Mouse (Mus musculus): ENCODE results near the gene Asb13. TPM values are rescaled to one million over a fixed set of nuclear protein-coding genes. Genes with fewer than 3 reads are reported as not detected.

The Asb13 gene
- 17.5 and 18.6 TPM in 2 replicates for polyA plus RNA-seq (2021; fragmentation: Nextera tagmentation)
- long read RNA-seq, experiment 1, full-length matches to known transcripts = 72 of 86 reads
- long read RNA-seq, experiment 1, partial matches to known transcripts = 10 of 86 reads
- long read RNA-seq, experiment 1, other reads (novel, unspliced or antisense) = 4 of 86 reads
- long read RNA-seq, experiment 2, full-length matches to known transcripts = 365 of 388 reads
- long read RNA-seq, experiment 2, partial matches to known transcripts = 11 of 388 reads
- long read RNA-seq, experiment 2, other reads (novel, unspliced or antisense) = 12 of 388 reads

GRCm38 (mm10) chr13:3633895-3634811, at the start of gene Asb13:
TSS of gene Asb13 (plus strand) at chr13:3634032.

GRCm38 (mm10) chr13:3610795-3611438, 22.9 kb upstream of the Asb13 start, which contains the start of gene Fam208b:
TSS of gene Fam208b (minus strand) at chr13:3611108.

Other genes starting within 250 kb of the Asb13 start
- 359 and 410 TPM in 2 replicates for gene Gdi2, start 96.0 kb upstream of the Asb13 start, polyA plus RNA-seq (2021; fragmentation: Nextera tagmentation)
- 7.8 and 8.5 TPM in 2 replicates for gene Fam208b, start 22.9 kb upstream of the Asb13 start, polyA plus RNA-seq (2021; fragmentation: Nextera tagmentation)
- not detected in 2 replicates for gene Calml3, start 170.3 kb downstream of the Asb13 start, polyA plus RNA-seq (2021; fragmentation: Nextera tagmentation)
- not detected in 2 replicates for gene Calm4, start 203.7 kb downstream of the Asb13 start, polyA plus RNA-seq (2021; fragmentation: Nextera tagmentation)
- not detected in 2 replicates for gene Calm5, start 220.1 kb downstream of the Asb13 start, polyA plus RNA-seq (2021; fragmentation: Nextera tagmentation)

Measured in layer of hippocampus, adult 6 months (tissue).